Mouse (Mus musculus): Measurements from ENCODE around the gene Gm10644. TPM values are rescaled to one million over a fixed set of nuclear protein-coding genes. Genes with fewer than 3 reads are reported as not detected.
"Not testable (repeated sequence)": the region's sequence is repeated elsewhere in the genome, so short reads cannot be mapped to it uniquely, and the experiment has no call there.

Gm10644 gene
- polyA plus RNA-seq, 1 experiment, result 0.99 TPM

GRCm38 (mm10) chr8:83994030-83994429 lies 39.0 kb upstream of the Gm10644 start:
- Histone ChIP-seq H3K4me1 (ENCODE audit: control insufficient read depth, insufficient read depth, insufficient read length, low read length) (0 out of 2 replicates have a peak, but pooled peaks cover 3% of the 10 kb centered on the region), H3K4me3 (ENCODE audit: insufficient read depth, low read depth, low read length) (no peak overlapping the region), H3K27ac (replicated peaks; ENCODE audit: low read depth, low read length) (no peak overlapping the region)

GRCm38 (mm10) chr8:83992488-83992887 lies 37.5 kb upstream of the Gm10644 start:
- Histone ChIP-seq H3K27ac (replicated peaks; ENCODE audit: low read depth, low read length) (no peak overlapping the region), H3K4me1 (ENCODE audit: control insufficient read depth, insufficient read depth, insufficient read length, low read length) (no peaks in the 10 kb centered on the region)

GRCm38 (mm10) chr8:83990170-83990569 lies 35.2 kb upstream of the Gm10644 start:
- Histone ChIP-seq H3K4me1 (ENCODE audit: control insufficient read depth, insufficient read depth, insufficient read length, low read length) (no peaks in the 10 kb centered on the region), H3K4me3 (ENCODE audit: insufficient read depth, low read depth, low read length) (no peak overlapping the region), H3K27ac (replicated peaks; ENCODE audit: low read depth, low read length) (no peak overlapping the region)

More at GRCm38 (mm10) chr8:83992488-83992887, 37.5 kb upstream of the Gm10644 start:
- H3K4me3 ChIP-seq (ENCODE audit: insufficient read depth, low read depth, low read length), result no peak overlapping the region

- Histone ChIP-seq H3K4me1 (ENCODE audit: control insufficient read depth, insufficient read depth, insufficient read length, low read length) (no peaks in the 10 kb centered on the region), H3K4me3 (ENCODE audit: insufficient read depth, low read depth, low read length) (no peak overlapping the region), H3K27ac (replicated peaks; ENCODE audit: low read depth, low read length) (no peak overlapping the region)
Measured at GRCm38 (mm10) chr8:83989243-83989642, 34.2 kb upstream of the Gm10644 start.

- not testable (repeated sequence) for H3K4me1 ChIP-seq (ENCODE audit: control insufficient read depth, insufficient read depth, insufficient read length, low read length); H3K4me3 ChIP-seq (ENCODE audit: insufficient read depth, low read depth, low read length); H3K27ac ChIP-seq (replicated peaks; ENCODE audit: low read depth, low read length)
Measured at GRCm38 (mm10) chr8:83983222-83983621, 28.2 kb upstream of the Gm10644 start.

GRCm38 (mm10) chr8:83982449-83982848 lies 27.4 kb upstream of the Gm10644 start:
- no peak overlapping the region for H3K27ac ChIP-seq (replicated peaks; ENCODE audit: low read depth, low read length)
- H3K4me1 ChIP-seq (ENCODE audit: control insufficient read depth, insufficient read depth, insufficient read length, low read length), result peaks cover 15% of the 10 kb centered on the region
- no peak overlapping the region for H3K4me3 ChIP-seq (ENCODE audit: insufficient read depth, low read depth, low read length)

GRCm38 (mm10) chr8:83981533-83981932 lies 26.5 kb upstream of the Gm10644 start:
- Histone ChIP-seq H3K27ac (replicated peaks; ENCODE audit: low read depth, low read length) (no peak overlapping the region), H3K4me1 (ENCODE audit: control insufficient read depth, insufficient read depth, insufficient read length, low read length) (peaks cover 24% of the 10 kb centered on the region), H3K4me3 (ENCODE audit: insufficient read depth, low read depth, low read length) (no peak overlapping the region)

- no peak overlapping the region for H3K4me3 ChIP-seq (ENCODE audit: insufficient read depth, low read depth, low read length)
- H3K4me1 ChIP-seq (ENCODE audit: control insufficient read depth, insufficient read depth, insufficient read length, low read length), result peaks cover 28% of the 10 kb centered on the region
- no peak overlapping the region for H3K27ac ChIP-seq (replicated peaks; ENCODE audit: low read depth, low read length)
Measured at GRCm38 (mm10) chr8:83980845-83981244, 25.8 kb upstream of the Gm10644 start.

GRCm38 (mm10) chr8:83980250-83980649 lies 25.2 kb upstream of the Gm10644 start:
- Histone ChIP-seq H3K4me1 (ENCODE audit: control insufficient read depth, insufficient read depth, insufficient read length, low read length) (peaks cover 28% of the 10 kb centered on the region), H3K4me3 (ENCODE audit: insufficient read depth, low read depth, low read length) (no peak overlapping the region), H3K27ac (replicated peaks; ENCODE audit: low read depth, low read length) (no peak overlapping the region)

- peaks cover 28% of the 10 kb centered on the region for H3K4me1 ChIP-seq (ENCODE audit: control insufficient read depth, insufficient read depth, insufficient read length, low read length)
- H3K27ac ChIP-seq (replicated peaks; ENCODE audit: low read depth, low read length), result peak overlapping the region; percentile 80; the same call in 1 of the 2 replicates
- H3K4me3 ChIP-seq (ENCODE audit: insufficient read depth, low read depth, low read length), result peak overlapping the region; percentile 48
Measured at GRCm38 (mm10) chr8:83978200-83978599, 23.2 kb upstream of the Gm10644 start.

GRCm38 (mm10) chr8:83977646-83978045 lies 22.6 kb upstream of the Gm10644 start:
- H3K4me1 ChIP-seq (ENCODE audit: control insufficient read depth, insufficient read depth, insufficient read length, low read length), result peaks cover 28% of the 10 kb centered on the region
- H3K27ac ChIP-seq (replicated peaks; ENCODE audit: low read depth, low read length), result peak overlapping the region; percentile 80
- peak overlapping the region; percentile 48 for H3K4me3 ChIP-seq (ENCODE audit: insufficient read depth, low read depth, low read length)

GRCm38 (mm10) chr8:83976779-83977350 lies 21.9 kb upstream of the Gm10644 start:
- H3K4me3 ChIP-seq (ENCODE audit: insufficient read depth, low read depth, low read length), result peak overlapping the region; percentile 48; the same call in 1 of the 2 replicates
- H3K27ac ChIP-seq (replicated peaks; ENCODE audit: low read depth, low read length), result peak overlapping the region; percentile 80
- peaks cover 29% of the 10 kb centered on the region for H3K4me1 ChIP-seq (ENCODE audit: control insufficient read depth, insufficient read depth, insufficient read length, low read length)

- Histone ChIP-seq H3K4me1 (ENCODE audit: control insufficient read depth, insufficient read depth, insufficient read length, low read length) (peaks cover 33% of the 10 kb centered on the region), H3K27ac (replicated peaks; ENCODE audit: low read depth, low read length) (peak overlapping the region; percentile 76), H3K4me3 (ENCODE audit: insufficient read depth, low read depth, low read length) (0 out of 2 replicates have a peak overlapping the region, but pooled peaks have one; percentile 7)
Measured at GRCm38 (mm10) chr8:83976101-83976630, 21.2 kb upstream of the Gm10644 start.

GRCm38 (mm10) chr8:83974521-83974920 lies 19.5 kb upstream of the Gm10644 start:
- peak overlapping the region; percentile 75 for H3K4me3 ChIP-seq (ENCODE audit: insufficient read depth, low read depth, low read length)
- H3K4me1 ChIP-seq (ENCODE audit: control insufficient read depth, insufficient read depth, insufficient read length, low read length), result peaks cover 30% of the 10 kb centered on the region
- H3K27ac ChIP-seq (replicated peaks; ENCODE audit: low read depth, low read length), result peak overlapping the region; percentile 76

GRCm38 (mm10) chr8:83973161-83974031 lies 18.4 kb upstream of the Gm10644 start:
- Histone ChIP-seq H3K4me3 (ENCODE audit: insufficient read depth, low read depth, low read length) (peak overlapping the region; percentile 75), H3K27ac (replicated peaks; ENCODE audit: low read depth, low read length) (peak overlapping the region; percentile 76), H3K4me1 (ENCODE audit: control insufficient read depth, insufficient read depth, insufficient read length, low read length) (peaks cover 26% of the 10 kb centered on the region)
